Mouse (Mus musculus): ENCODE measurements at regions not wholly inside any gene's neighbourhood (a gene's known extent, or its start where the extent isn't known, plus 50 kb on each side); places are given as distances from the start of the nearest gene placed in this dataset.

GRCm38 (mm10) chr2:178838571-178838970 is 408.2 kb downstream of the Cdh26 start:
- no peak for TF ChIP-seq CTCF (IDR thresholded peaks at IDR 0.05; ENCODE audit: low read depth)
- no peak for TF ChIP-seq EP300 (optimal IDR thresholded peaks at IDR 0.05)
